ENCODE assay signal across 18 mouse cellular contexts in the genomic region with DNA sequence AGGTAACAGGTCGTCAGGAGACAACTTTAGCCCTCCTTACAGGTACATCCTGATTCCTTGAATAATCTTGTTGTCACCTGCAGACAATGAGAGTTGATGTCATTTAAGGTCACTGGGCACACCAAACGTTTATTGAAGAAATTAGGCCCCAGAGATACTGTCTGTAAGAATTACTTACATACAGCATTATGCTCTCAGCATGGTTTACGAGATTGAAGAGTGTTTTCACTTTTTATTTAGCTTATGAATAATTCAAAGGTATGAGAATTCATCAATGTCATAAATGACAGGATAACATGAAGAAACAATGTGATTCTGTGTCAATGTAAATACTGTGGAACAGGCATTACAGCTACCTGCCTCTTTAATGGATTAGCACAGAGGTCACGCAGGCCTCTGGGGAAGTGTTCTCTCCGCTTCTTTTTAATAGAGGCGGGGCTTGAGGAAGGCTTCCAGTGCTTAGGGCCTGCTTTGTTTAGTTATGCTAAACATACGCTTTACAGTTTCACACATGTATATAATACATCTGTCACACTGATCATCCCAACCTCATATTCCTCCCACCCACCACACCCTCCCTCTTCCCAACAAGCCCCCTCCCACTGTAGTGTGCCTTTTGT. TPM values are rescaled to one million over a fixed set of nuclear protein-coding genes. Genes with fewer than 3 reads are reported as not detected.
A peak's percentile ranks its signal among the peaks of the same experiment; 100 is the strongest.
DNase-seq lines count a peak whose midpoint lies in the region; ATAC-seq and TF ChIP-seq lines count a peak whose summit lies in the region.
"Had no signal": no experiment of that assay in that cellular context is flagged by ENCODE, and none has a peak within 500 bp of the region (broad histone marks: within the 10 kb centered on the region; RNA-seq: fewer than 3 reads in every experiment).

No protein-coding gene starts in this region.

- no peak overlapping the region for H3K4me3 ChIP-seq in hindbrain, embryonic 15.5 days
- H3K4me3 ChIP-seq in stomach, postnatal 0 days (ENCODE audit: low read depth, low read length), result no peak overlapping the region
- no peak overlapping the region for H3K4me3 ChIP-seq in limb, embryonic 10.5 days
- H3K4me3 ChIP-seq in liver, embryonic 11.5 days (ENCODE audit: low read depth, low read length), result no peak overlapping the region
- H3K4me3 ChIP-seq: embryonic facial prominence, embryonic 15.5 days; heart, adult 2 months; limb, embryonic 13.5 days; liver, embryonic 15.5 days had no signal

- TF ChIP-seq CTCF in stomach, postnatal 0 days (IDR thresholded peaks at IDR 0.05; ENCODE audit: low read depth), result no peak

- no peak overlapping the region for H3K4me2 ChIP-seq in hindbrain, embryonic 15.5 days
- no peak overlapping the region for H3K4me2 ChIP-seq in stomach, postnatal 0 days (replicated peaks; ENCODE audit: low read depth)
- no peak overlapping the region for H3K4me2 ChIP-seq in liver, embryonic 11.5 days
- H3K4me2 ChIP-seq: embryonic facial prominence, embryonic 15.5 days; limb, embryonic 13.5 days; liver, embryonic 15.5 days had no signal

- no peaks in the 10 kb centered on the region for H3K36me3 ChIP-seq in hindbrain, embryonic 15.5 days
- no peaks in the 10 kb centered on the region for H3K36me3 ChIP-seq in stomach, postnatal 0 days (ENCODE audit: control insufficient read depth, insufficient read depth, low read length)
- no peaks in the 10 kb centered on the region for H3K36me3 ChIP-seq in limb, embryonic 10.5 days
- H3K36me3 ChIP-seq in liver, embryonic 11.5 days (ENCODE audit: control insufficient read depth, insufficient read depth, low read length), result no peaks in the 10 kb centered on the region
- H3K36me3 ChIP-seq: embryonic facial prominence, embryonic 15.5 days; limb, embryonic 13.5 days; liver, embryonic 15.5 days had no signal

- no peaks in the 10 kb centered on the region for H3K9me3 ChIP-seq in hindbrain, embryonic 15.5 days
- H3K9me3 ChIP-seq in stomach, postnatal 0 days (ENCODE audit: control insufficient read depth, low read length), result no peaks in the 10 kb centered on the region
- no peaks in the 10 kb centered on the region for H3K9me3 ChIP-seq in limb, embryonic 10.5 days (replicated peaks)
- H3K9me3 ChIP-seq in liver, embryonic 11.5 days (ENCODE audit: control insufficient read depth, low read length), result no peaks in the 10 kb centered on the region
- H3K9me3 ChIP-seq: embryonic facial prominence, embryonic 15.5 days; limb, embryonic 13.5 days; liver, embryonic 15.5 days had no signal

- H3K9ac ChIP-seq in hindbrain, embryonic 15.5 days, result no peak overlapping the region
- H3K9ac ChIP-seq in stomach, postnatal 0 days (ENCODE audit: low read length), result no peak overlapping the region
- no peak overlapping the region for H3K9ac ChIP-seq in liver, embryonic 11.5 days (ENCODE audit: low read depth, low read length)
- H3K9ac ChIP-seq: embryonic facial prominence, embryonic 15.5 days; limb, embryonic 13.5 days; liver, embryonic 15.5 days had no signal

- no peak for TF ChIP-seq EP300 in stomach, postnatal 0 days (optimal IDR thresholded peaks at IDR 0.05)

- WGBS in hindbrain, embryonic 15.5 days, result 48% methylated on average over 7 of the region's 7 CpGs
- 57% methylated on average over 7 of the region's 7 CpGs for WGBS in stomach, postnatal 0 days
- WGBS in limb, embryonic 10.5 days, result 78% methylated on average over 7 of the region's 7 CpGs
- 77% methylated on average over 7 of the region's 7 CpGs for WGBS in liver, embryonic 11.5 days

- H3K27ac ChIP-seq in hindbrain, embryonic 15.5 days (replicated peaks), result no peak overlapping the region
- no peak overlapping the region for H3K27ac ChIP-seq in stomach, postnatal 0 days (replicated peaks)
- H3K27ac ChIP-seq in limb, embryonic 10.5 days, result no peak overlapping the region
- H3K27ac ChIP-seq in liver, embryonic 11.5 days (ENCODE audit: low read depth, low read length), result no peak overlapping the region
- H3K27ac ChIP-seq: embryonic facial prominence, embryonic 15.5 days; heart, adult 2 months; limb, embryonic 13.5 days; liver, embryonic 15.5 days had no signal

- ATAC-seq in hindbrain, embryonic 15.5 days (ENCODE audit: low FRiP score, low read depth), result peak; percentile 56; the same call in 1 of the 2 replicates
- ATAC-seq in stomach, postnatal 0 days (ENCODE audit: low FRiP score, low TSS enrichment), result no peak
- no peak for ATAC-seq in liver, embryonic 11.5 days (replicated peaks; ENCODE audit: low FRiP score)

- no peaks in the 10 kb centered on the region for H3K27me3 ChIP-seq in hindbrain, embryonic 15.5 days
- no peaks in the 10 kb centered on the region for H3K27me3 ChIP-seq in stomach, postnatal 0 days (ENCODE audit: control insufficient read depth, insufficient read depth, low read length)
- H3K27me3 ChIP-seq in limb, embryonic 10.5 days (ENCODE audit: low read depth, poor library complexity, severe bottlenecking), result no peaks in the 10 kb centered on the region
- H3K27me3 ChIP-seq in liver, embryonic 11.5 days (replicated peaks; ENCODE audit: control insufficient read depth, insufficient read depth, low read length), result no peaks in the 10 kb centered on the region
- H3K27me3 ChIP-seq: embryonic facial prominence, embryonic 15.5 days; limb, embryonic 13.5 days; liver, embryonic 15.5 days had no signal

- peak; percentile 23 for DNase-seq in embryo, embryonic 11 days
- DNase-seq in embryo, embryonic 10.5 days (ENCODE audit: low spot score), result no peak
- DNase-seq in retina, postnatal 1 day, result peak; percentile 28
- DNase-seq in retina, embryonic 14.5 days (ENCODE audit: low spot score), result no peak
- DNase-seq in stomach, postnatal 0 days (ENCODE audit: low spot score), result no peak
- no peak for DNase-seq in limb, embryonic 10.5 days (ENCODE audit: low spot score)
- no peak for DNase-seq in liver, embryonic 11.5 days (ENCODE audit: low spot score)
- DNase-seq: adrenal gland, adult 8-10 months; cerebellum, adult 8-10 months; gastrocnemius, postnatal 10 days; kidney, adult 8-10 months; layer of hippocampus, adult 9-11 months; spleen, adult 18-20 months had no signal

- 0 out of 2 replicates have a peak, but pooled peaks cover 14% of the 10 kb centered on the region for H3K4me1 ChIP-seq in hindbrain, embryonic 15.5 days (replicated peaks)
- H3K4me1 ChIP-seq in stomach, postnatal 0 days (replicated peaks; ENCODE audit: control insufficient read depth, insufficient read depth), result no peaks in the 10 kb centered on the region
- 0 out of 2 replicates have a peak, but pooled peaks cover 6% of the 10 kb centered on the region for H3K4me1 ChIP-seq in limb, embryonic 10.5 days
- no peaks in the 10 kb centered on the region for H3K4me1 ChIP-seq in liver, embryonic 11.5 days (replicated peaks; ENCODE audit: control insufficient read depth, insufficient read depth, low read length)
- H3K4me1 ChIP-seq: embryonic facial prominence, embryonic 15.5 days; liver, embryonic 15.5 days had no signal

RNA-seq across cellular contexts. Expression of a gene that starts 37.2 kb away (rescaled TPM):
- 7.1 and 8.4 TPM in 2 replicates for polyA plus RNA-seq in hindbrain, embryonic 15.5 days (2015; fragmentation: Nextera tagmentation; extraction: Ambion mirVana)
- 10.5 and 11.7 TPM in 2 replicates for polyA plus RNA-seq in stomach, postnatal 0 days (2015; fragmentation: Nextera tagmentation; extraction: Ambion mirVana)
- 8.2 and 8.3 TPM in 2 replicates for polyA plus RNA-seq in limb, embryonic 10.5 days (2016; fragmentation: Nextera tagmentation; extraction: Ambion mirVana)
- polyA plus RNA-seq in liver, embryonic 11.5 days (2014; fragmentation: Nextera tagmentation; extraction: Ambion mirVana), result 12.6 and 13.2 TPM in 2 replicates

Comparison
In these comparisons a context has a peak if more than half of its experiments do, and no peak if none do; other contexts are left out.
1. DNase-seq: peak in embryo, embryonic 11 days (single experiment) and retina, postnatal 1 day (single experiment); none in embryo, embryonic 10.5 days (single experiment), retina, embryonic 14.5 days (single experiment), stomach, postnatal 0 days (single experiment), limb, embryonic 10.5 days (single experiment) and liver, embryonic 11.5 days (single experiment).